In genomic region chr6:56691205-56691604, GRCm38 (mm10) we compare ENCODE assay signal across 8 mouse cellular contexts. TPM values are rescaled to one million over a fixed set of nuclear protein-coding genes. Genes with fewer than 3 reads are reported as not detected.
DNase-seq lines count a peak whose midpoint lies in the region; ATAC-seq and TF ChIP-seq lines count a peak whose summit lies in the region.

No protein-coding gene starts in this region.

- H3K4me3 ChIP-seq in limb, embryonic 13.5 days: no peak overlapping the region
- no peak overlapping the region for H3K4me3 ChIP-seq in stomach, postnatal 0 days (ENCODE audit: low read depth, low read length)

- peak; percentile 90 for TF ChIP-seq CTCF in stomach, postnatal 0 days (IDR thresholded peaks at IDR 0.05; ENCODE audit: low read depth)

- H3K9me3 ChIP-seq in limb, embryonic 13.5 days: no peaks in the 10 kb centered on the region
- H3K9me3 ChIP-seq in stomach, postnatal 0 days (ENCODE audit: control insufficient read depth, low read length): no peaks in the 10 kb centered on the region

- no peak for TF ChIP-seq EP300 in stomach, postnatal 0 days (optimal IDR thresholded peaks at IDR 0.05)

- H3K27me3 ChIP-seq in limb, embryonic 13.5 days: no peaks in the 10 kb centered on the region
- H3K27me3 ChIP-seq in stomach, postnatal 0 days (ENCODE audit: control insufficient read depth, insufficient read depth, low read length): no peaks in the 10 kb centered on the region

- DNase-seq in urinary bladder, postnatal 14 days (ENCODE audit: low spot score): peak; percentile 65
- no peak for DNase-seq in urinary bladder, adult 2 months (ENCODE audit: low spot score)
- DNase-seq in cerebellum, adult 9-11 months: peak; percentile 36
- peak; percentile 24 to 86 for DNase-seq in frontal cortex, adult 2 months (ENCODE audit: extremely low spot score in 1 of 2, low spot score in 1 of 2)
- DNase-seq in kidney, adult 8-10 months: peak; percentile 23 to 65
- peak; percentile 74 for DNase-seq in stomach, postnatal 0 days (ENCODE audit: low spot score)

- WGBS in limb, embryonic 13.5 days: 8% methylated on average over 2 of the region's 2 CpGs
- WGBS in stomach, postnatal 0 days: 5% methylated on average over 2 of the region's 2 CpGs

- H3K36me3 ChIP-seq in limb, embryonic 13.5 days: no peaks in the 10 kb centered on the region
- H3K36me3 ChIP-seq in stomach, postnatal 0 days (ENCODE audit: control insufficient read depth, insufficient read depth, low read length): no peaks in the 10 kb centered on the region

- H3K4me1 ChIP-seq in limb, embryonic 13.5 days: peaks cover 7% of the 10 kb centered on the region; the same call in 1 of the 2 replicates
- no peaks in the 10 kb centered on the region for H3K4me1 ChIP-seq in stomach, postnatal 0 days (replicated peaks; ENCODE audit: control insufficient read depth, insufficient read depth)

- no peak overlapping the region for H3K27ac ChIP-seq in limb, embryonic 13.5 days
- H3K27ac ChIP-seq in stomach, postnatal 0 days (replicated peaks): no peak overlapping the region

- no peak overlapping the region for H3K9ac ChIP-seq in limb, embryonic 13.5 days
- H3K9ac ChIP-seq in stomach, postnatal 0 days (ENCODE audit: low read length): no peak overlapping the region

- H3K4me2 ChIP-seq in limb, embryonic 13.5 days (replicated peaks): no peak overlapping the region
- H3K4me2 ChIP-seq in stomach, postnatal 0 days (replicated peaks; ENCODE audit: low read depth): no peak overlapping the region

- ATAC-seq in limb, embryonic 13.5 days (ENCODE audit: low FRiP score, low read depth): peak; percentile 71
- peak; percentile 63 for ATAC-seq in monocyte, adult 5-6 weeks (replicated peaks; ENCODE audit: insufficient number of reproducible peaks, low FRiP score, low TSS enrichment, poor library complexity, severe bottlenecking)
- peak; percentile 64; the same call in 1 of the 2 replicates for ATAC-seq in stomach, postnatal 0 days (ENCODE audit: low FRiP score, low TSS enrichment)

RNA-seq across cellular contexts. Expression of gene Lsm5, which starts 13.3 kb away (rescaled TPM):
- 36.3 and 45.1 TPM in 2 replicates for polyA plus RNA-seq in urinary bladder, adult 2 months (2012; rRNA removed)
- 27.6 and 29.5 TPM in 2 replicates for polyA plus RNA-seq in frontal cortex, adult 2 months (2012; rRNA removed)
- 159 and 162 TPM in 2 replicates for polyA plus RNA-seq in limb, embryonic 13.5 days (2015; fragmentation: Nextera tagmentation; extraction: Ambion mirVana)
- total RNA-seq in monocyte, adult 5-6 weeks (2017): 65.8 to 113 TPM (median 109 TPM) in 3 replicates
- polyA plus RNA-seq in stomach, postnatal 0 days (2015; fragmentation: Nextera tagmentation; extraction: Ambion mirVana): 110 and 116 TPM in 2 replicates

RNA-seq across cellular contexts. Expression of gene Avl9, which starts 23.5 kb away (rescaled TPM):
- polyA plus RNA-seq in urinary bladder, adult 2 months (2012; rRNA removed): 10.5 and 10.6 TPM in 2 replicates
- 21.3 and 23.4 TPM in 2 replicates for polyA plus RNA-seq in frontal cortex, adult 2 months (2012; rRNA removed)
- 11.6 and 13.7 TPM in 2 replicates for polyA plus RNA-seq in limb, embryonic 13.5 days (2015; fragmentation: Nextera tagmentation; extraction: Ambion mirVana)
- total RNA-seq in monocyte, adult 5-6 weeks (2017): 62.7 to 80.8 TPM (median 66.0 TPM) in 3 replicates
- polyA plus RNA-seq in stomach, postnatal 0 days (2015; fragmentation: Nextera tagmentation; extraction: Ambion mirVana): 7.5 and 8.1 TPM in 2 replicates
